Mouse (Mus musculus) limb, embryonic 11.5 days (tissue): ENCODE data around the gene Bbip1. TPM values are rescaled to one million over a fixed set of nuclear protein-coding genes. Genes with fewer than 3 reads are reported as not detected.

Source experiments
- ATAC-seq: fragments of 200-750 bp; cut with Nextera tagmentation; 2 replicates; pipeline ENCODE4 v1.8.0; 2017; ENCODE audit warnings: low read depth; ENCODE audit not compliant: insufficient number of reproducible peaks, low FRiP score, low TSS enrichment
- DNase-seq: peaks from one replicate; pipeline ENCODE4 v3.0.0-alpha.2; 2015; ENCODE audit warnings: low spot score
- H3K27ac ChIP-seq: fragments of 300-500 bp; sonication (generic); replicated peaks from 2 replicates; pipeline ENCODE4 v1.5.1; 2014; ENCODE audit warnings: low read depth, mild to moderate bottlenecking, low read length
- H3K27me3 ChIP-seq: fragments of 300-500 bp; sonication (generic); 2 replicates; pipeline ENCODE4 v1.6.1; 2014; ENCODE audit warnings: mild to moderate bottlenecking, low read length, mixed read lengths; ENCODE audit not compliant: control insufficient read depth, insufficient read depth
- H3K36me3 ChIP-seq: fragments of 300-500 bp; sonication (generic); 2 replicates; pipeline ENCODE4 v1.6.1; 2014; ENCODE audit warnings: mild to moderate bottlenecking, low read length, moderate library complexity, mixed read lengths; ENCODE audit not compliant: control insufficient read depth, insufficient read depth
- H3K4me1 ChIP-seq: fragments of 300-500 bp; sonication (generic); 2 replicates; pipeline ENCODE4 v1.6.1; 2014; ENCODE audit warnings: low read length, mixed read lengths; ENCODE audit not compliant: control insufficient read depth, insufficient read depth
- H3K4me2 ChIP-seq: fragments of 300-500 bp; sonication (generic); 2 replicates; pipeline ENCODE4 v1.6.1; 2014; ENCODE audit warnings: low read depth, mild to moderate bottlenecking, moderate library complexity; ENCODE audit not compliant: severe bottlenecking
- H3K4me3 ChIP-seq: fragments of 300-500 bp; sonication (generic); 2 replicates; pipeline ENCODE4 v1.5.1; 2014; ENCODE audit warnings: low read depth, low read length
- H3K9ac ChIP-seq: fragments of 300-500 bp; sonication (generic); 2 replicates; pipeline ENCODE4 v1.6.1; 2014; ENCODE audit warnings: mild to moderate bottlenecking, low read length
- H3K9me3 ChIP-seq: fragments of 300-500 bp; sonication (generic); 2 replicates; pipeline ENCODE4 v1.6.1; 2016; ENCODE audit warnings: low read length; ENCODE audit not compliant: control insufficient read depth
- WGBS: fragments of 180-500 bp; shearing (Covaris S2); extraction: QIAGEN DNeasy Blood & Tissue Kit; methylation state at CpG from one replicate; pipeline ENCODE4 v1.1.7; 2014; 5-methylcytosine and 5-hydroxymethylcytosine counted together
- polyA plus RNA-seq: library from polyadenylated mRNA; unstranded; fragments of >200 nt; fragmentation: Nextera tagmentation; extraction: Ambion mirVana; gene quantifications from 2 replicates; pipeline ENCODE4 v1.2.1, GENCODE M21; 2014

The Bbip1 gene
- polyA plus RNA-seq, 1 experiment from 2014 or later: 98.0 TPM

GRCm38 (mm10) chr19:53881786-53882185, 62.6 kb downstream of the Bbip1 start:
- 60% methylated on average over 5 of the region's 5 CpGs for WGBS
- DNase-seq: no peak

DNA sequence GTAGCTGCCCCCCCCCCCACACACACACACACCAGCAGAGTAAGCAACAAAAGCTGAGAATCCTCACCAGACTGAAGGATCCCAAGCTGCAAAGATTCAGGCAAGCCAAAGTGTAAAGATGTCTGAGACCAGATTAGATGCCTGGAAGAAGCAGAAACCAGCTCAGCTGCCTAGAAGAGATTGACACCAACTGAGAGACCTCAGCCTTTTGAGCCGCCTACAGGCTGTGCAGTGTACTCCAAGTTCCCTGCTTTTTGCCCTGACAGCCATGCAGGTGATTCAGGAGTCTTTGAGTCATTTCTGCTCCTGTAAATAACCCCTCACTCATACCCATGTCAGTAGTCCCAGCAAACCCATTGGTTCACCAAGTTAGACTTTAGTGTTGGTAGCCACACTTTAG, 64.0 kb downstream of the Bbip1 start:
- WGBS: 73% methylated on average over 1 of the region's 1 CpGs
- H3K36me3 ChIP-seq: no peaks in the 10 kb centered on the region
- no peaks in the 10 kb centered on the region for H3K27me3 ChIP-seq
- no peak overlapping the region for H3K27ac ChIP-seq
- H3K4me2 ChIP-seq: no peak overlapping the region
- ATAC-seq: no peak
- H3K4me3 ChIP-seq: no peak overlapping the region
- H3K9me3 ChIP-seq: no peaks in the 10 kb centered on the region
- H3K4me1 ChIP-seq: no peaks in the 10 kb centered on the region
- DNase-seq: no peak
- no peak overlapping the region for H3K9ac ChIP-seq

More at GRCm38 (mm10) chr19:53881786-53882185, 62.6 kb downstream of the Bbip1 start:
- no peaks in the 10 kb centered on the region for H3K9me3 ChIP-seq
- no peaks in the 10 kb centered on the region for H3K4me1 ChIP-seq
- no peak overlapping the region for H3K9ac ChIP-seq
- no peak overlapping the region for H3K4me2 ChIP-seq
- no peaks in the 10 kb centered on the region for H3K36me3 ChIP-seq
- H3K27me3 ChIP-seq: no peaks in the 10 kb centered on the region
- no peak overlapping the region for H3K4me3 ChIP-seq
- H3K27ac ChIP-seq: no peak overlapping the region
- ATAC-seq: no peak

Other genes starting within 250 kb of the Bbip1 start
- 75.5 and 80.7 TPM in 2 replicates for gene Pdcd4, start 52.4 kb downstream of the Bbip1 start, polyA plus RNA-seq
- gene Shoc2, start 321 bp downstream of the Bbip1 start, polyA plus RNA-seq: 52.3 and 60.8 TPM in 2 replicates
- 0.14 TPM in 1 of 2 replicates, not detected in the other for gene Adra2a, start 99.5 kb upstream of the Bbip1 start, polyA plus RNA-seq